Mouse (Mus musculus) 416B (cell line): ENCODE results near the gene Tmem221.

ENCODE experiments used
- DNase-seq: peaks from one replicate; pipeline ENCODE4 v3.0.0; 2011; ENCODE audit warnings: low read depth

The Tmem221 gene

DNA sequence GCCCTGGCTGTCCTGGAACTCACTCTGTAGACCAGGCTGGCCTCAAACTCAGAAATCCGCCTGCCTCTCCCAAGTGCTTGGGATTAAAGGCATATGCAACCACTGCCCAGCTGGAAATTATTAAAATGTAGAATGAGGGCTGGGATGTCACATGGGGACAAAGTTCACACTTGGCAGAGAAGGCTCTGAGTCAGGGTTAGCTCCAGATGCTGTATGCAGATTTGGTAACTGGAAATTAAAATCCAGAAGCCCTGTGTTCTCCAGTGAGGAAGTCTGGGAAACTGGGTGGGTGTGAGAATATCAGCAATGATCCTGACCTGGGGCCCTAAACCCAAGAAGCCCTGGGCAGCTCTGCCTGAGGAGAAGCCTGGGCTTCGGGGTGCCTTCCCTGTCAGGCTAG, 49.4 kb downstream of the Tmem221 start:
- no peak for DNase-seq

DNA sequence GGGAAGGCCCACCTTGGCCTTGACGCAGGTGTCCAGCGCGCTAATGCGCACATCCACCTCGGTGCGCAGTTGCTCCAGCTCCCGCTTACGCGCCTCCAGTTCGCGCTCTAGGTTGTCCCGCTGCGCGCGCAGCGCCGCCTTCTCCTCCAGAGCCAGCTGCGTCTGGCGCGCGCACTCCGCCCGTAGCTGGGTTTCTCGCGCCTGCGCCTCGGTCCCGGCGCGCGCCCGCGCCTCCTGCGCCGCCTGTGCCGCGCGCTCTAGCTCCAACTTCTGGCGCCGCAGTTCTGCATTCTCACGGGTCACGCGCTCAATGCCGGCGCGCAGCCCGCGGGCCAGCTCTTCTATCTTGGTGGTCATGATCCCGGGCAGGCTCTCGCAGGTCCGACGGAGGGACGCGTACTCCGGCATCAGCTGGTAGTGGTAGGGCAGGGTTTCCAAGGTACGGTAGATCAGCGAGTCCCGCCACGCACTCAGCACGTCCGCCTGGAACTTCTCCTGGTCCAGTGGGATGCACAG, 51.0 kb downstream of the Tmem221 start:
- no peak for DNase-seq

DNA sequence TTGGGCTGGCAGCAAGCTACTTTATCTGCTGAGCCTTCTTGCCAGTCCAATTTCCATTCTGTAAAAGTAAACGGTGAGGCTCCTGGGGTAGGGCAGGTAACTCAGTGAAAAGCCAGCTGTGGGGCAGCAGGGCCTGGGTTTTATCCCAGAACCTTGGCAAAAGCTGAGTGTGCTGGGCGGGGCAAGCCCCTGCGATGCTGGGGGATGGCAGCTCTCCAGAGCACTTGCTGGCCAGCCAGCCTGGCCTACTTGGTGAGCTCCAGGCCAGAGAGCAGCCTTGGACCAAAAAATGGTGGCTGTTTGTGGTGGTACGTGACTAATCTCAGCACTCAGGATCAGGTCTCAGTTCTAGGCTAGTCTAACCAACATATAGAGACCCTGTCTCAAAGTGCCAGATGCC, 52.7 kb downstream of the Tmem221 start:
- no peak for DNase-seq

DNA sequence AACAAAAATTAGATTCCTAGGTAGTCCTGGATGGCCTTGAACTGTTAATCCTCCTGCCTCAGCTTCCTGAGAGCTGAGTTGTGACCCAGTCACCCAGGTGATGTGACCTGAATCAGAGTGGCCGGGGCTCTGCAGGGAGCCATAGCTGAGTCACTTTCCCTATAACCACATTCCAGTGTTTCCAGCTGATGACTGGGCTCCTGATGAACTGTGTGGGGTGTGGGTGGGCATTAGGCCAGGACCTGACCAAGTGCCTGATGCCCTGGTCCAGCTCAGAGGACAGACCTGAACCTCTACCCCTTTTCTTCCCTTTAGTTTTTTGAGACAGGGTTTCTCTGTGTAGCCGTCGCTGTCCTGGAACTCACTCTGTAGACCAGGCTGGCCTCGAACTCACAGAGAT, 53.3 kb downstream of the Tmem221 start:
- peak; percentile 21 for DNase-seq

DNA sequence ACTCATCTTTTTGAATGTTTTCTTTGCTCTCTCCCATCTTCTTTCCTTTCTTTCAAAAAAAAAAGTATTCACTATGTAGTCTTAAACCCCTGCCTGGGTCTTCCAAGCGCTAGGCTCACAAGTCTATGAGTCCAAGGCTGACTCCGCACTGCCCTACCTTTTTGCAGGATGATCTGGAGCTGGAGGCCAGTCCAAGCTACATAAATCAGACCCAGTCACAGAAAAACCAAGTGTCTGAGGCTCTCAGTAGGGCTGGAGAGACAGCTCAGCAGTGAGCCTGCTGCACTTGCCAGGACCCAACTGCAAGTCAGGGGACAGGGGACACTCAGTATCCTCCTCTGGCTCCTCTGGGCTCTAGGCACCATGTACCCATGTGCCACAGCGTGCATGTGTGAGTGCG, 54.3 kb downstream of the Tmem221 start:
- DNase-seq: no peak
